Mouse (Mus musculus) gastrocnemius, postnatal 14 days (tissue): ENCODE results near the gene Mrpl20. TPM values are rescaled to one million over a fixed set of nuclear protein-coding genes. Genes with fewer than 3 reads are reported as not detected.

ENCODE experiments used
- DNase-seq: peaks from one replicate; pipeline ENCODE4 v3.0.0; 2021; ENCODE audit warnings: mixed read lengths
- intact Hi-C: fragments of 180-260 bp; cut with DNase I; formaldehyde crosslinking; loops from one replicate; pipeline ENCODE4 v1.15.1; 2025; ENCODE audit warnings: low total_unique reads
- long read RNA-seq, 2 experiments: library from polyadenylated mRNA; stranded (forward); transcript quantifications; one replicate each; pipeline ENCODE4 v2.0.0; 2021
- total RNA-seq, 2 experiments: library from RNA; stranded (reverse); gene quantifications; 2 replicates each; pipeline ENCODE4 v1.2.3; 2021

The Mrpl20 gene
- total RNA-seq: 10 to 100 TPM; 45.4 to 48.3 TPM
- long read RNA-seq, experiment 1, transcript Mrpl20-201 (4 exons, 764 nt): major isoform, 55 of 63 reads
- long read RNA-seq, experiment 1, partial matches to known transcripts: 2 of 63 reads
- long read RNA-seq, experiment 1, other reads (novel, unspliced or antisense): 6 of 63 reads
- long read RNA-seq, experiment 2, transcript Mrpl20-201 (4 exons, 764 nt): major isoform, 71 of 78 reads
- long read RNA-seq, experiment 2, partial matches to known transcripts: 1 of 78 reads
- long read RNA-seq, experiment 2, other reads (novel, unspliced or antisense): 5 of 78 reads

DNA sequence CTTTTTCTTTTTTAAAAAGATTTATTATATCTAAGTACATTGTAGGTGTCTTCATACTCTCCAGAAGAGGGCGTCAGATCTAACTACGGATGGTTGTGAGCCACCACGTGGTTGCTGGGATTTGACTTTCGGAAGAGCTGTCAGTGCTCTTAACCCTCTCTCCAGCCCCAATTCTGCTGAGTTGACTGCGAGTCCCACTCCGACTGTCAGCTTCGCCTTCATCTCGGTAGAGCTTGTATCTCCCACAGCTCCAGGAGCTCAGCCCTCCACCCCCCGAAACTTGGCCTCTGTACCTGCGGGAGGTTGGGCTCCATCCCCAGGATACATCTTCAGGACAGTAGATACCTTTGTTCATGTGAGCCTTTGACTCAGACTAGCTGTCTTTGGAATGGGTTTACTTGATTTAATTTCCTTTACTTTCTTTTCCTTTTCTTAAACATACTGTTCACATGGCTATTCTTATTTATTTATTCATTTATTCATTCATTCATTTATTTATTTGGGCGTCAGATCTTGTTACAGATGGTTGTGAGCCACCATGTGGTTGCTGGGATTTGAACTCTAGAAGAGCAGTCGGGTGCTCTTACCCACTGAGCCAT is at the start of gene Mrpl20:
Gene Mrpl20, plus strand, starts transcription at position 138 of the 599 bp plus-strand sequence.
- no peak for DNase-seq
- intact Hi-C loops: no loop called here

GRCm38 (mm10) chr4:155757011-155757410 is 45.7 kb upstream of the Mrpl20 start:
- intact Hi-C loops: loop anchor here (5.0 kb wide), 1 partner anchor 40 kb away; no protein-coding TSS in a partner anchor

DNA sequence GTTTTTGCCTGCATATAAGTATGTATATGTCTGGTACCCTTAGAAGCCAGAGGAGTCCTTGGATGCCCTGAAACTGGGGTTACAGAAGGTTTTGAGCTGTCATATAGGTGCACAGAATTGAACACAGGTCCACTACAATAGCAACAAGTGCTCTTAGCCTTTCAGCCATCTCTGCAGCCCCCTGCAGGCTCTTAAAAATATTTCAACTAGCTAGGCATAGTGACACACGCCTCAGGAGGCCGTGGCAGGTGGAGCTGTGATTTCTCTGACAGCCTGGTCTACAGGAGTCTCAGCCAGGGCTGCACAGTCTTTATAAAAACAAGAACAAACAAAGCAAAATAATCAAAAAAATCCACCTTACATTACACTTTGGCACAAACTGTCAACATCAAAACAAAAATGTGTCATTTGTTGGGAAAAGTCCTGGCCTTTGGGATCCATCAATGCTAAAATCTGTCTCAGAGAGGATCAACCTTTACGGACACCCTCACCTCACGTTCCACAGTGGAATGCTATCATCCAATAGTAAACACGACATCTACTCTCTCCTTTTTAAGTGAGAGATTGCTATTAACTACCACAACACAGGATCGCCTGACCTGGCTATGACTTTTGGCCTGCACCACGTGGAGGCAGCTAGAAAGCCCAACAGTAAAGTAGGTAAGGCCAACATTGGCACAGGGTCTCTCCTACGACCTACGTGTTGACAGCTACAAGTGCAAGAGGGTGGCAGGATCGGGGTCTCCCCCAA is 42.6 kb upstream of the Mrpl20 start:
- intact Hi-C loops: loop anchor here (5.0 kb wide), 1 partner anchor 37 kb away; no protein-coding TSS in a partner anchor
- DNase-seq: no peak

More at GRCm38 (mm10) chr4:155757011-155757410, 45.7 kb upstream of the Mrpl20 start:
- DNase-seq: no peak

DNA sequence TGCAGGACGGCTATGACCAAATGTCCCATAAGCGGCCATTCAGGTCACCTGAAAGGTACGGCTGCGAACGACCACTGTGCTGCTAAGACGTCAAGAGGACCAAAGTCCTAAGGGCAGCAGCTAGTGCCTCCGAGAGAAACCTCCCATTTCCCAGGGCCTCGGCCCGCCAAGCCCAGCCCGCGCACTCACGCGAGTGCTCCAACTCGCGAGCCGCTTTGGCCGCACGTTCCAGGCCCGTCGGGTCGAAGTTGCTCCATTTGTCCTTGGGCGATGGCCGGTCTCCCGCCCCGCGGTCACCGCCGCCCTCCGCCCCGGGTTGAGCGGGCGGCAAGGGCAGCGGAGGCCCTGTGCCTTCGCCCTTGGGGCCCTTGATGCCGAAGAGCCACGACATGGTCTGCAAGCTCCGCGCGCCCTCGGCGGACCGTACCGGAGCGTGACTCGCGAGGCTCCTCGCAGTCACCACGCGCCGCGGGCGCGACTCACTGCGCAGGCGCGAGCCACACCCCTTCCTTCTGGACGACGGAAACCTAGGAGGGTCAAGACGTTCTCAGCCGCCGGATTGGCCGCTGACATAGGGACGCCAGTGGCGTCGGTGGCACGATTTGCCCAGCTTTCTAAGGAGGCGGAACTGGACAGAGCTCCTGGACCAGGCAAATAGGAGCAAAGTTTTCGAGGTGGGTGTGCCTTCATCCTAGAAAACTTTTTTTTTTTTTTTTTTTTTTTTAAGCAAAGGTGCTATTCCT is 41.9 kb upstream of the Mrpl20 start, which contains the start of gene Atad3a:
Gene Atad3a, minus strand, starts transcription at position 481 of the 743 bp plus-strand sequence.
- intact Hi-C loops: no loop called here
- peak; percentile 97 for DNase-seq

DNA sequence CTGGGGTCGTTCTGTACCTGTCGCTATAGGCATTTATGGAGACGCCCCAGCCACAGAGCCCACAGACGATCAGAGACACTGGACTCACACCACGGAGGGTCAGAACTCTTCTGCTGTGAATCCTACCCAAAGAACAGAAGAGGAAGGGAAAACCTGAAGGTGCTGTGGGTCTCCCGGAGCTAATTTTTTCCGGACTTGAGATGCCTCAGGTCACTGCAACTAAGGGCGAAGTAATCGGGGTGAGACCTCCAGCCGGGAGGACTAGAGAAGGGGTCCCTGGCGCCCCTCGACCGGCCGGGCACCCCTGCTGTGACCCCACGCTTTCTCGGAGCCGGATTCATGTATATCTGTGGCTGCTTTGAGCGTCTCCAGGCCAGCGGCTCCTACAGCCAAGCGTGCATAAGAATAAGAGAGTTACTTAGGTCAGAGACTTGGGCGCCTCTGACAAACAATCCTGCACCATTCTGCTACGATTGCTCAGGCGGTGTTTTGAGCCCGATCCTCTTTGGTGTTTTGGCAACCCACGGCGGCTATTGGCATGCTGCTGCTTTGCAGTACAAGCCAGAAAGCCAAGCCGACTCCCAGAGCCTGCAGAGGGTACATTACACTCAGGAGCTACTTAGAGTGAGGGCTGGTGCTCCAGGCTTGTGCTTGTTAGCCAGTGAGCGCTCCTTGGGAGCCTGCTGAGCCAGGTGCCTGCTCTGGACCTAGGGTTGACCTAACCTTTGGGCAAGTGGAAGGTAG is 41.1 kb upstream of the Mrpl20 start:
- intact Hi-C loops: no loop called here
- DNase-seq: no peak

DNA sequence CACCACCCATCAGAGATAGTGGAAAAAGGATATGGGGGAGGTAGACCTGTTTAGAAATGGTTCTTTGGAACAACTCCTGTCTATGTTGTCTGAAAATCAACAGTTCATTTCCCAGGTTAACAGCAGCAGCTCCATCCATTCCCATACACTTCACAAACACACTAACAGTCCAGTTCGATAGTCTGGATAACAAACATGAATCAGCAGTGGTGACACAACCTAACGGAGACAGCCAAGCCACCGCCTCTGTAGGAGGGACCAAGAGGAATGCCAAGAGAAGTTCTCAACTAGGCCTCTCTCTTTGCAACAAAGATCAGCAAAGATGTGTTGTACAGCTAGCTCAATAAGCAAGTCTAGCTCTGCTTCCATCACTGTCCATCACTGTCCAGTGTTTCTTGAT is 40.3 kb upstream of the Mrpl20 start:
- intact Hi-C loops: no loop called here

DNA sequence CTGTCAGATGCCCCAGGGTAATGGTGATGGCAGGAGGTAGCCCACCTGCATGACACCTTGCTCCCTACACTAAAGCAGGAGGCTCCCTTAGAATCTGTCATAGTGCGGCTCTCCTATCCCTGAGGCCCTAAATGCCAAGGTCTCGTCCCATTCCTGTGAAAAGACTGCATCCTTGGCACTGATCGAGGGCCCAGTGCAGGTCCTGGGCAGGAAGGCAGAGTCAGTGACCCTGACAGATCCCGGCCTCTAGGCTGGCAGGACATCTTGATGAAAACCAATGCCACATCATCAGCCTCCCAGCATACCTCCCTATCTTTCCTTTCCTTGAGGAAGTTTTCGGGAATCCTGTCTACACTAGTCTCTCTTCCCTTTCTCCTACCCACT is 33.2 kb upstream of the Mrpl20 start:
- intact Hi-C loops: loop anchor here (5.0 kb wide), 1 partner anchor 47 kb away; no protein-coding TSS in a partner anchor
- no peak for DNase-seq

More for the DNA sequence above, 40.3 kb upstream of the Mrpl20 start:
- no peak for DNase-seq

DNA sequence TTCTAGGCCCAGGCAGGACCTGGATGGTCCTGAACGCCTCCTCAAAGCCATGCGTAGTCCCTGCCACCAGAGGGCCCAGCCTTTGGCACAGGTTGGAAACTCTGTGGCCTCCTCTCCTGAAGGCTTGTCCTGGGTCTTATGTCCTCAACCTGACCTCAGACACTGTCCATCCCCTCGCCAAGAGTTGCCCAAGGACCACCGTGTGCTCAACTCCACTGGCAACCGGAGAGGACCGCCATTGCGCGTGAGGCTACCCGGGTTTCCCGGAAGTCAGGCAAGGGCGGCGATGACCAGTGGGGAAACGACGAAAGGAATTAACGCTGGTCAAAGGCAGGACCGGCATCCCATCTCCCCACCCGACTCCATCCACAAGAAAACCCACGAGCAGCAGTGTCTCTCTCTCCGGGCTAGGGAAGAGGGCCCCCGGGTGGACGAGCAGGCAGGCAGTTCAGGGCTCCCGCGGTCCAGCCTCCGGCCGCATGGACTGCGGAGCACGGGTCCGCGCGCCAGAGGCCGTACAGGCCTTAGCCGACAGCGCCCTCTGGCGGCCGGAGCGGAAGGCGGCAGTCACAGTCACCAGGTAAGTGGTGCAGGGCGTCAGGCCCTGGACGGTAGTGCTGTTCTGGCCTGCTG is 32.7 kb upstream of the Mrpl20 start:
- intact Hi-C loops: loop anchor here (5.0 kb wide), 1 partner anchor 48 kb away; no protein-coding TSS in a partner anchor
- peak; percentile 91 for DNase-seq

- DNase-seq: peak; percentile 81
- intact Hi-C loops: no loop called here
Measured at GRCm38 (mm10) chr4:155770626-155771025, 32.1 kb upstream of the Mrpl20 start.

DNA sequence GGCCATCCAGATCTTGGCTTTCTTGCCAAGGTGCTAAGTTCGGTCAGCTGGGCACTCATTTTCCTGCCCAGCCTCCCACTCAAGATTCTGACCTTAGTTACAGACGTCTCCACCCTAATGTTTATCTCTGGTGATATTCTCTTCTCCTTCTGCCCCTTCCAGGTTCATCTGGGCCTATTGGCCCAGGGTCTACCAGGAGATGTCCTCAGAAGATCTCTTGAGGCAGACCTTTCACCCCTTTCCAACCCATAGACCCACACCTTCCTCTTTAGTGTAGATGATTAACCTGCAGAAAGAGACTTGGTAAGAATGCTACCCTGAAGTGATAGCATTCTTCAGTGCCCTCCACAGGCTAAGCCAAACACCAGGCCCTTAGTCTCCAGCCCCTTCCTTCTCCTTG is 31.0 kb upstream of the Mrpl20 start:
- DNase-seq: no peak
- intact Hi-C loops: no loop called here

DNA sequence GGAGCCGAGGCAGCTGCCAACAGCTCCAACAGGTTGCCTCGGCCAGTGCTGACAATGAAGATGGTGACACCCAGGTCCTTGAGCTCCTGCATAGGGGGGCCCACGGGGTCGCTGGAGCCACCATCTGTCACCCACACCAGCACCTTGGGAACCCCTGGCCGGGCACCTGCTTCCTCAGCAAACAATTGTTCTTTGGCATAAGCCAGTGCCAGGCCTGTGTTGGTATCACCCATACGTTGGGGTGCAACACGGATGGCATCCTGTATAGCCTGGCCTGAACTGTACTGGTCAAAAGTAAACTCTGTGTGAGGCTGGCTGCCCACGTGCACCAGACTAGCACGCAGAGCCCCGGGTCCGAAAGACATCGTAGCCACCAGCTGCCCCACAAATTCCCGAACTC is 29.9 kb upstream of the Mrpl20 start:
- intact Hi-C loops: no loop called here
- DNase-seq: no peak

- intact Hi-C loops: no loop called here
- no peak for DNase-seq
Measured at GRCm38 (mm10) chr4:155773335-155774078, 29.2 kb upstream of the Mrpl20 start.

- intact Hi-C loops: no loop called here
- peak; percentile 93 for DNase-seq
Measured at GRCm38 (mm10) chr4:155774280-155774754, 28.4 kb upstream of the Mrpl20 start, which contains the start of gene Vwa1. Vwa1 (minus strand) TSS chr4:155774698.

- intact Hi-C loops: no loop called here
Measured at GRCm38 (mm10) chr4:155774971-155775740, 27.5 kb upstream of the Mrpl20 start.

GRCm38 (mm10) chr4:155775855-155776254 is 26.8 kb upstream of the Mrpl20 start:
- peak; percentile 45 for DNase-seq
- intact Hi-C loops: no loop called here

More at GRCm38 (mm10) chr4:155774971-155775740, 27.5 kb upstream of the Mrpl20 start:
- peak; percentile 77 for DNase-seq

GRCm38 (mm10) chr4:155776704-155777335 is 25.9 kb upstream of the Mrpl20 start:
- DNase-seq: no peak
- intact Hi-C loops: no loop called here
